Mouse (Mus musculus) heart, embryonic 14.5 days (tissue): ENCODE data around the gene Nfyc. TPM values are rescaled to one million over a fixed set of nuclear protein-coding genes. Genes with fewer than 3 reads are reported as not detected.

ENCODE experiments used
- ATAC-seq: fragments of 200-750 bp; cut with Nextera tagmentation; 2 replicates; pipeline ENCODE4 v1.8.0; 2017; ENCODE audit warnings: low read depth, moderate TSS enrichment; ENCODE audit not compliant: insufficient number of reproducible peaks, insufficient read depth, low FRiP score
- H3K27ac ChIP-seq, 2 experiments: fragments of 200-500 bp in 1 of 2; fragments of 300-500 bp in 1 of 2; sonication (generic) in 1 of 2; replicated peaks in 1 of 2; 2 replicates each; pipeline ENCODE4 v1.5.1; 2012 to 2014; ENCODE audit warnings: low read depth in 2 of 2, low read length in 2 of 2, control low read depth in 1 of 2, mild to moderate bottlenecking in 1 of 2, mixed read lengths in 1 of 2; ENCODE audit not compliant: control insufficient read depth in 1 of 2, insufficient read depth in 1 of 2
- H3K27me3 ChIP-seq: fragments of 300-500 bp; sonication (generic); 2 replicates; pipeline ENCODE4 v1.6.1; 2014; ENCODE audit warnings: mild to moderate bottlenecking, low read length, control low read depth; ENCODE audit not compliant: control insufficient read depth, insufficient read depth
- H3K36me3 ChIP-seq: fragments of 300-500 bp; sonication (generic); 2 replicates; pipeline ENCODE4 v1.6.1; 2014; ENCODE audit warnings: mild to moderate bottlenecking, control low read depth, low read length, mixed read lengths; ENCODE audit not compliant: control insufficient read depth, insufficient read depth
- H3K4me1 ChIP-seq, 2 experiments: fragments of 200-500 bp in 1 of 2; fragments of 300-500 bp in 1 of 2; sonication (generic) in 1 of 2; 2 replicates each; pipeline ENCODE4 v1.6.1; 2012 to 2014; ENCODE audit warnings: low read length in 2 of 2, control low read depth in 1 of 2, mixed read lengths in 1 of 2; ENCODE audit not compliant: control insufficient read depth in 2 of 2, insufficient read depth in 2 of 2
- H3K4me2 ChIP-seq: fragments of 300-500 bp; sonication (generic); 2 replicates; pipeline ENCODE4 v1.6.1; 2014; ENCODE audit warnings: mild to moderate bottlenecking, low read length
- H3K4me3 ChIP-seq, 2 experiments: fragments of 200-500 bp in 1 of 2; fragments of 300-500 bp in 1 of 2; sonication (generic) in 1 of 2; 2 replicates each; pipeline ENCODE4 v1.5.1; 2012 to 2014; ENCODE audit warnings: low read length in 2 of 2, mild to moderate bottlenecking in 2 of 2, control low read depth in 1 of 2, low read depth in 1 of 2, moderate library complexity in 1 of 2; ENCODE audit not compliant: control insufficient read depth in 1 of 2, insufficient read depth in 1 of 2
- H3K9ac ChIP-seq: fragments of 300-500 bp; sonication (generic); 2 replicates; pipeline ENCODE4 v1.6.1; 2014; ENCODE audit warnings: mild to moderate bottlenecking, low read length
- H3K9me3 ChIP-seq: fragments of 300-500 bp; sonication (generic); 2 replicates; pipeline ENCODE4 v1.6.1; 2016; ENCODE audit warnings: low read length, control low read depth; ENCODE audit not compliant: control insufficient read depth
- WGBS: fragments of 180-500 bp; shearing (Covaris S2); extraction: QIAGEN DNeasy Blood & Tissue Kit; methylation state at CpG from one replicate; pipeline ENCODE4 v1.1.7; 2014; 5-methylcytosine and 5-hydroxymethylcytosine counted together
- microRNA counts: library from miRNA; unstranded; fragments of <30 nt; microRNA quantifications from one replicate; lab custom pipeline; 2016
- microRNA-seq: library from miRNA; unstranded; fragments of <30 nt; microRNA quantifications from one replicate; pipeline ENCODE4, GENCODE M21; 2016
- polyA plus RNA-seq: library from polyadenylated mRNA; unstranded; fragments of >200 nt; fragmentation: Nextera tagmentation; extraction: Ambion mirVana; gene quantifications from 2 replicates; pipeline ENCODE4 v1.2.1, GENCODE M21; 2014

Gene Nfyc
- polyA plus RNA-seq, 1 experiment from 2014 or later: 107 TPM

DNA sequence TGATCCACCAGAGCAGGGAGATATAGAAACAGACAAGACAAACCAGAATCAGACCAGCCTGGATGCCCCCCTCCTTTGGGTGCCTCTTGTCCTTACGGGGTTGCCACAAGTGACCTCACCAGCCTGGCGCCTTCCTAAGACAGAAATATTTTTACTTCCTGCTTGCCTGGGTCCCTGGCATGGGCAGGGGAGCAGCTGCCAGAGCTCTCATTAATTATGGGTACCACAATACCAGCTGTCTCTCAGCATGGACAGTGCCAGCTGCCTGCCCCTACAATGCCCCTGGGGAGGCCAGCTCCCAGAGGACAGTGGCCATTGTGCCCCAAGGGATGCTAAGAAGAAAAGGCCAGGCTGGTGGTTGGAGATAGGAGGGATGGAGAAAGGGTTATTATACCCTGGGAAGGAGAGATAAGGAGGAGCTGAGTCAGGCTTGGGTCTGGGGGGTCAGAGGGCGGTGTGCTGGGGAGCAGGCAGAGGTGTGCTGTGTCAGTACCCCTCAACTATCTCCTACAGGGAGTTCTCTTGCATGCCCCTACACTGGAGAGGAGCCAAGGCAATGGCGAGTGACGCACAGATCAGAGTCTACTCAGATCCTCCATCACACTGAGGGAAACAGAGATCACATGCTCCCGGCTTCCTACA lies 117.4 kb downstream of the Nfyc start:
- 77% methylated on average over 6 of the region's 6 CpGs for WGBS
- Histone ChIP-seq H3K36me3 (no peaks in the 10 kb centered on the region), H3K27ac (no peak overlapping the region), H3K4me1 (peaks cover 0 to 8% of the 10 kb centered on the region in 2 experiments; a peak in 3 of 4 replicates), H3K4me2 (no peak overlapping the region), H3K9me3 (no peaks in the 10 kb centered on the region), H3K9ac (no peak overlapping the region), H3K27me3 (peaks cover 52% of the 10 kb centered on the region), H3K4me3 (no peak overlapping the region)
- ATAC-seq: no peak

DNA sequence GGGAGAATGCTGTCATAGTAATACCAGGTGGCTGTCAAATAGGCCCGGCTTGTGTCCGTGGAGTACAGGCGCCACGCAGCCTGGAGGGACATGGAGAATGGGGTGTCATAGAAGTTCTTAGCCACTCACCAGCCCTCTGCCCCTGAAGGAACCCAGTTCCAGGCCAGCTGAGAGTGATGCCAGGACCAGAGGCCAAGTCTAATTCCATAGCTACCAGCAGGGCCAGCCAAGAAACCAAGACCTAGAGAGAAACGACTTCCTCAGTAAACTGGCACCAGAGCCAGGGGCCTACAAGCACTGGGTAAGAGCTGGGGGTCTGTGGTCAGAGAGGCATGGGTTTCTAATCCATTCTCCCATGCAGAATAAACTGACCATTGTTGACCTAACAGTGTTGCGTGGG lies 118.4 kb downstream of the Nfyc start:
- H3K9ac ChIP-seq: no peak overlapping the region
- H3K27me3 ChIP-seq: peaks cover 46% of the 10 kb centered on the region
- ATAC-seq: no peak
- no peaks in the 10 kb centered on the region for H3K9me3 ChIP-seq
- no peak overlapping the region for H3K27ac ChIP-seq
- whole genome bisulfite sequencing: 89% methylated on average over 6 of the region's 6 CpGs
- no peak overlapping the region for H3K4me2 ChIP-seq
- H3K36me3 ChIP-seq: no peaks in the 10 kb centered on the region
- peaks cover 0 to 8% of the 10 kb centered on the region in 2 experiments; a peak in 3 of 4 replicates for H3K4me1 ChIP-seq
- H3K4me3 ChIP-seq: no peak overlapping the region

DNA sequence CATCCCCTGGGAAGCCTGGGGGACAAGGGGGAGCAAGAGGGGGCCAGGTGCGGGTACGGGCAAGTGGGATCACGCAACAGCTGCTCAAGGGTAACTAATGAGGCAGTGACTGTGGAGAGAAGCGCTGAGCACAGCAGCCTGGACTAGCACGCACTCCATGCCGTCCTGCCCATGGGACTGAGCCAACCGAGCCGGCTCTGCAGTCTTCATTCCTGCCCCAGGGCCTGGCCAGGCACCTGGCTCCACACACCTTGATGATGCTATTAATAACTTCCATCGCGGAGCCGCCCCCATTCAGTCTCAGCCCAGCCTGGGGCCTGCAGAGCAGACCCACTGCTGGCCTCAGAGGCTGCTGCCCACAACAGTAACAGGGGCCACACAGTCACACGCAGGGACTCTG lies 119.1 kb downstream of the Nfyc start:
- Histone ChIP-seq H3K4me1 (peaks cover 0 to 8% of the 10 kb centered on the region in 2 experiments; a peak in 3 of 4 replicates), H3K27me3 (peaks cover 39% of the 10 kb centered on the region), H3K4me2 (no peak overlapping the region), H3K9ac (no peak overlapping the region), H3K27ac (no peak overlapping the region), H3K9me3 (no peaks in the 10 kb centered on the region), H3K4me3 (no peak overlapping the region), H3K36me3 (no peaks in the 10 kb centered on the region)
- 73% methylated on average over 12 of the region's 12 CpGs for WGBS
- ATAC-seq: no peak

MicroRNAs within 50 kb of the gene (microRNA counts, 519-probe panel; counts per million panel counts)
- 4,778 counts per million, percentile 79 among the panel's probes with 10 or more counts for microRNA mmu-miR-30e (lab: Ali Mortazavi, UCI)

Small RNA genes lying within 50 kb of the gene (microRNA-seq; reads per million reads assigned to microRNA genes)
- not detected for gene Gm23936
- 133 reads per million, percentile 55 among the genes with 10 or more reads in this experiment for gene Mir30c-1
- gene Mir30e: not detected
- not detected for gene Mir30f

Other genes starting within 250 kb of the Nfyc start
- not detected in 2 replicates for gene Gm8439, start 242.8 kb downstream of the Nfyc start, polyA plus RNA-seq
- gene Cited4, start 165.0 kb downstream of the Nfyc start, polyA plus RNA-seq: 24.2 and 27.1 TPM in 2 replicates
- gene Kcnq4, start 83.0 kb downstream of the Nfyc start, polyA plus RNA-seq: 0.24 and 0.54 TPM in 2 replicates
- 0.31 and 0.43 TPM in 2 replicates for gene Rims3, start 23.2 kb upstream of the Nfyc start, polyA plus RNA-seq
- 8.1 and 10.8 TPM in 2 replicates for gene Exo5, start 93.4 kb upstream of the Nfyc start, polyA plus RNA-seq
- gene Zfp69, start 120.1 kb upstream of the Nfyc start, polyA plus RNA-seq: 13.5 and 14.3 TPM in 2 replicates
- 13.7 and 14.8 TPM in 2 replicates for gene Smap2, start 185.7 kb upstream of the Nfyc start, polyA plus RNA-seq
- gene Col9a2, start 207.8 kb upstream of the Nfyc start, polyA plus RNA-seq: 6.3 and 6.5 TPM in 2 replicates